Mouse (Mus musculus) intestine, embryonic 15.5 days (tissue): ENCODE results near the gene Pip4k2a. TPM values are rescaled to one million over a fixed set of nuclear protein-coding genes. Genes with fewer than 3 reads are reported as not detected.

ENCODE experiments used
- ATAC-seq: fragments of 200-750 bp; cut with Nextera tagmentation; 2 replicates; pipeline ENCODE4 v1.8.0; 2017; ENCODE audit warnings: moderate TSS enrichment, moderate library complexity
- H3K27ac ChIP-seq: fragments of 300-500 bp; sonication (generic); 2 replicates; pipeline ENCODE4 v1.5.1; 2015; ENCODE audit warnings: mild to moderate bottlenecking, inconsistent platforms
- H3K27me3 ChIP-seq: fragments of 300-500 bp; sonication (generic); replicated peaks from 2 replicates; pipeline ENCODE4 v1.6.1; 2015; ENCODE audit warnings: inconsistent platforms
- H3K36me3 ChIP-seq: fragments of 300-500 bp; sonication (generic); 2 replicates; pipeline ENCODE4 v1.6.1; 2015; ENCODE audit warnings: inconsistent platforms
- H3K4me1 ChIP-seq: fragments of 300-500 bp; sonication (generic); replicated peaks from 2 replicates; pipeline ENCODE4 v1.6.1; 2015; ENCODE audit warnings: inconsistent platforms
- H3K4me2 ChIP-seq: fragments of 300-500 bp; sonication (generic); replicated peaks from 2 replicates; pipeline ENCODE4 v1.6.1; 2015; ENCODE audit warnings: mild to moderate bottlenecking, inconsistent platforms
- H3K4me3 ChIP-seq: fragments of 300-500 bp; sonication (generic); replicated peaks from 2 replicates; pipeline ENCODE4 v1.5.1; 2015; ENCODE audit warnings: inconsistent platforms
- H3K9ac ChIP-seq: fragments of 300-500 bp; sonication (generic); 2 replicates; pipeline ENCODE4 v1.6.1; 2015; ENCODE audit warnings: inconsistent platforms
- H3K9me3 ChIP-seq: fragments of 300-500 bp; sonication (generic); 2 replicates; pipeline ENCODE4 v1.6.1; 2016; ENCODE audit warnings: inconsistent platforms
- WGBS: fragments of 180-500 bp; shearing (Covaris S2); methylation state at CpG from one replicate; pipeline ENCODE4 v1.1.7; 2015; 5-methylcytosine and 5-hydroxymethylcytosine counted together
- polyA plus RNA-seq: library from polyadenylated mRNA; unstranded; fragments of >200 nt; fragmentation: Nextera tagmentation; extraction: Ambion mirVana; gene quantifications from 2 replicates; pipeline ENCODE4 v1.2.1, GENCODE M21; 2015

Gene Pip4k2a
- polyA plus RNA-seq, 1 experiment from 2014 or later, result 8.9 TPM

DNA sequence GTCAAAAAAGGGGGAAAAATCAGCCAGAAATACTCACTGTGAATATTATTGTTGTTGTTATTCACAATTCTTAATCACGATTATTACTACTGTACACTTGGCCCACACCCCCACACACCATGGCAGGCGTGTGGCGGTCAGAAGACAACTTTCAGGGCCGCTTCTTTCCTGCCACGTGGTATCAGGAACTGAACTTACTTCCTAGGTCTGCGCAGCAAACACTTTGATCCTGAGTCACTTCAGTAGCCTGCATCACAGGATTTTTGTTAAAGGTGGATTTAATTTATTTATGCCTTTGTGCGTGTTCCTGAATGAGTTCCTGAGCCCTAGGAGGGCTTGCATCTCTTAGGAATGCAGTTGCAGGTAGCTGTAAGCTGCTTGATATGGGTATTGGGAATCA lies 49.2 kb downstream of the Pip4k2a start:
- Histone ChIP-seq H3K4me1 (0 out of 2 replicates have a peak, but pooled peaks cover 6% of the 10 kb centered on the region), H3K9ac (no peak overlapping the region), H3K9me3 (no peaks in the 10 kb centered on the region), H3K27me3 (no peaks in the 10 kb centered on the region), H3K36me3 (no peaks in the 10 kb centered on the region), H3K27ac (no peak overlapping the region), H3K4me3 (no peak overlapping the region), H3K4me2 (no peak overlapping the region)
- ATAC-seq, result no peak
- WGBS, result 83% methylated on average over 7 of the region's 7 CpGs

- WGBS, result 55% methylated on average over 7 of the region's 7 CpGs
Measured at GRCm38 (mm10) chr2:18947669-18948459, 50.1 kb downstream of the Pip4k2a start.

DNA sequence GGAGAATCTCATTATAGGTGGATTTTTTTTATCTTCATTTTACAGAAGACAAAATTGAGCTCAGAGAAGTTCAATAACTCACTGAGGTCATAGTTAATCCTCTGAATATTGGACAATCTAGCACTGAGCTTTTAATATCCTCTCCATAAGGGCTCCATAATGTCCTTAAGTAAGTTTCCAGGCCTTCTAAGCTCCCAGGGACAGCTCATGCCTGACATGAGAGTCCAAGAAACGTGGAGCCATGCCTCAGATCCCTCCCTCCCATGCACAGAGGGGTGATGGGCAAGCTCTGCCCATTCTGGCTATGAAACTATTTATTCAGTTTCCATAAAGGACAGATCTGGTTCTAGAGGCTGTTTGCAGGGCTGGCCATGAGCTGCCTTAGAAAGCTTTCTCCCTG lies 52.5 kb downstream of the Pip4k2a start:
- Histone ChIP-seq H3K9me3 (no peaks in the 10 kb centered on the region), H3K9ac (no peak overlapping the region), H3K27me3 (no peaks in the 10 kb centered on the region), H3K36me3 (no peaks in the 10 kb centered on the region), H3K4me1 (peaks cover 2% of the 10 kb centered on the region; the same call in 1 of the 2 replicates), H3K27ac (no peak overlapping the region), H3K4me2 (no peak overlapping the region), H3K4me3 (no peak overlapping the region)
- no peak for ATAC-seq
- WGBS, result 60% methylated on average over 1 of the region's 1 CpGs

More at GRCm38 (mm10) chr2:18947669-18948459, 50.1 kb downstream of the Pip4k2a start:
- Histone ChIP-seq H3K9ac (no peak overlapping the region), H3K4me3 (no peak overlapping the region), H3K27ac (no peak overlapping the region), H3K9me3 (no peaks in the 10 kb centered on the region), H3K27me3 (no peaks in the 10 kb centered on the region), H3K4me1 (peaks cover 6% of the 10 kb centered on the region; the same call in 1 of the 2 replicates), H3K4me2 (no peak overlapping the region), H3K36me3 (no peaks in the 10 kb centered on the region)
- ATAC-seq, result no peak

- H3K27ac ChIP-seq, result no peak overlapping the region
- no peak for ATAC-seq
- 79% methylated on average over 2 of the region's 2 CpGs for WGBS
- H3K36me3 ChIP-seq, result no peaks in the 10 kb centered on the region
- H3K4me1 ChIP-seq, result peaks cover 5% of the 10 kb centered on the region
- H3K9me3 ChIP-seq, result no peaks in the 10 kb centered on the region
- no peak overlapping the region for H3K4me2 ChIP-seq
- no peaks in the 10 kb centered on the region for H3K27me3 ChIP-seq
- no peak overlapping the region for H3K4me3 ChIP-seq
- no peak overlapping the region for H3K9ac ChIP-seq
Measured at GRCm38 (mm10) chr2:18943930-18944329, 54.0 kb downstream of the Pip4k2a start.

DNA sequence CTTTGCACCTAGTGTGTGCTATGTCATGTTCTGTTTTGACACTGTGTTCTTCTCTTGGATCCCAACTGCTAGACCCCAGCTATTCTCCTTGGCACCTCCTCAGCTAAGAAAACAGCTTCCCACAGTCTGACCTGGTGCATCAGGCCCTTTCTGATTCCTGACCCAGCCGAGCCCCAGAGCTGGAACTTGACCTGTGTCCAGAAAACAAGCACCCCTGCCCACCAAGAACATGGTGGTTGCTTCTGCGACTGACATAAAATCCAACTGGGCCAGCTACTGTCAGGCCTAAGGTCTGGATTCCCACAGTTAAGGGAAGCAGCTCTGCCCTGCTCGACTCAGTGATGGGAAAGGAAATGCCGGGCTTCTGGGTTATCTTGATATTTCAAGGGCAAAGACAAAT lies 54.6 kb downstream of the Pip4k2a start:
- Histone ChIP-seq H3K4me2 (no peak overlapping the region), H3K36me3 (no peaks in the 10 kb centered on the region), H3K4me3 (no peak overlapping the region), H3K27ac (no peak overlapping the region), H3K27me3 (no peaks in the 10 kb centered on the region), H3K4me1 (peaks cover 7% of the 10 kb centered on the region), H3K9ac (no peak overlapping the region), H3K9me3 (no peaks in the 10 kb centered on the region)
- no peak for ATAC-seq
- 73% methylated on average over 4 of the region's 4 CpGs for WGBS

DNA sequence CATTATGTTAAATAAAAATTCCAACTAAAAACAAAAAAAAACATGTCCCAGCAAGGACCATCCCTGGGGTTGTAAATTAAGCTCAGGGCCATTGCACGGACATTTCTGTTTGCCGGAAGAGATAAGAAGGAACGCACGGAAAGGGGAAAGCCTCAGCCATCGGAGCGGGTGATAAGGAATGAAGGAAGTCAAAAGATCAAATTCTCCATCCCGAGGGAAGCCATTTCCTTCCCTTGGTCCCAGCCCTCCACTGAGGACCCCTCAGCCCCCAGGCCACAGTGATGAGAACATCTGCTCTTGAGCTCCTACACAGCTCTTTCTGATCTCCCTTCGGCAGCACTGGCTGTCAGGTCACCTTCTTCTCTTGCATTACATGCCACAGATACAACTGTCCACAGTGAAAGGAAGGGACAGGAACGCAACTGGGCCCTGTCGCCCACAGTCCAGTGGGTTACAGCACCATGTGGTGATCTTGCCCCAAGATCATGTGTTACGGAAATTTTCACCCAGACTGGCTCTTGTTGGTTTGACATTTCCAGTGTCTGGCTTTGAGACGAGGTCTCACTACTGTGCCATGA lies 57.1 kb downstream of the Pip4k2a start:
- H3K4me1 ChIP-seq, result peaks cover 18% of the 10 kb centered on the region
- ATAC-seq, result no peak
- H3K9me3 ChIP-seq, result no peaks in the 10 kb centered on the region
- H3K27ac ChIP-seq, result no peak overlapping the region
- H3K36me3 ChIP-seq, result no peaks in the 10 kb centered on the region
- no peak overlapping the region for H3K4me3 ChIP-seq
- no peak overlapping the region for H3K9ac ChIP-seq
- H3K4me2 ChIP-seq, result no peak overlapping the region; the same call in 1 of the 2 replicates
- 61% methylated on average over 12 of the region's 12 CpGs for WGBS
- H3K27me3 ChIP-seq, result no peaks in the 10 kb centered on the region

GRCm38 (mm10) chr2:18938923-18939329 lies 59.0 kb downstream of the Pip4k2a start:
- Histone ChIP-seq H3K4me3 (no peak overlapping the region), H3K4me2 (no peak overlapping the region), H3K27ac (no peak overlapping the region), H3K36me3 (no peaks in the 10 kb centered on the region), H3K4me1 (peaks cover 21% of the 10 kb centered on the region), H3K9ac (no peak overlapping the region), H3K9me3 (no peaks in the 10 kb centered on the region), H3K27me3 (no peaks in the 10 kb centered on the region)
- 42% methylated on average over 8 of the region's 8 CpGs for WGBS
- ATAC-seq, result no peak

DNA sequence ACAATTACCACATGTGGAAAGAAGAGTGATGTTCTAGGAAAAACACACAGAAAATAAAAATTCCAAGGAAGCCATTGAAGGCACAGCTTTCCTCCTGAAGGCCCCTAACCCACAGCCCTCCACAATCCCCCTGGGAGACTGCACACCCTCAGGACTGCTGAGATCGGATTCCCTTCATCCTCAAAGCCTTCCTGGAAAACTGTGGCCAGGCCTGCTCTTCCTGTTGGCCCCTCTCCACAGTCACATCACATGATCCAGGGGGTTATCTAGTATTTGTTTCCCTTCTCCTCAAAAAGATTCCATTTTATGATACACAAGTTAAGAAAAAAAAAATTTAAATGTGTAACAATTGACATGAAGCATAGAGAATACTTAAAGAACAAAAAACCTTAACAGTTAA lies 59.7 kb downstream of the Pip4k2a start:
- Histone ChIP-seq H3K36me3 (no peaks in the 10 kb centered on the region), H3K27me3 (no peaks in the 10 kb centered on the region), H3K9me3 (no peaks in the 10 kb centered on the region), H3K4me3 (no peak overlapping the region), H3K27ac (peak overlapping the region; percentile 33; the same call in 1 of the 2 replicates), H3K9ac (no peak overlapping the region), H3K4me2 (no peak overlapping the region), H3K4me1 (peaks cover 21% of the 10 kb centered on the region)
- 39% methylated on average over 1 of the region's 1 CpGs for WGBS
- ATAC-seq, result no peak

- 0 out of 2 replicates have a peak, but pooled peaks have one; percentile 34 for ATAC-seq
- Histone ChIP-seq H3K9ac (no peak overlapping the region), H3K27me3 (no peaks in the 10 kb centered on the region), H3K9me3 (no peaks in the 10 kb centered on the region), H3K4me1 (peaks cover 21% of the 10 kb centered on the region), H3K4me2 (no peak overlapping the region), H3K36me3 (no peaks in the 10 kb centered on the region), H3K4me3 (no peak overlapping the region), H3K27ac (0 out of 2 replicates have a peak overlapping the region, but pooled peaks have one; percentile 33)
- WGBS, result 39% methylated on average over 2 of the region's 2 CpGs
Measured at GRCm38 (mm10) chr2:18937611-18938010, 60.3 kb downstream of the Pip4k2a start.

DNA sequence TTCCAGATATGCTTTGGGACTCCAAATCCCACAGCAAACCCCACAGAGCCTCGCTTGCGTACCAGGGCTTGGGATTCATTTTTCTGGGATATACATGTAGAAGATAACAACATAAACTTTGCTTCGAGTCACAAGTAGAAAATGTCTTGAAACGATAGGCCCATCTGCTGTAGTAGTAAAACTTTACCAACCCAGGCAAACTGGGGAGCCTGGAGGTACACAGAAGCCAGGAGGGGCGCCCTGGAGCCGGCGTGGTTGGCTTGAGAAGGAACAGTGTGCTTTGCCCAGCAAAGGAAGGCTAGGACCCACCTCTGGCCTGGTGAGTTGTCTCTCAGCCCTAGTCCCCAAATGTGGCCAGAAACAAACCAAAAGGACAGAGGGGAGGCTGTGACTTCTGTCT lies 61.5 kb downstream of the Pip4k2a start:
- H3K4me2 ChIP-seq, result no peak overlapping the region
- H3K9ac ChIP-seq, result no peak overlapping the region
- H3K27me3 ChIP-seq, result no peaks in the 10 kb centered on the region
- no peak overlapping the region for H3K27ac ChIP-seq
- no peak overlapping the region for H3K4me3 ChIP-seq
- ATAC-seq, result no peak
- WGBS, result 84% methylated on average over 7 of the region's 7 CpGs
- H3K9me3 ChIP-seq, result no peaks in the 10 kb centered on the region
- H3K4me1 ChIP-seq, result peaks cover 21% of the 10 kb centered on the region
- H3K36me3 ChIP-seq, result no peaks in the 10 kb centered on the region

DNA sequence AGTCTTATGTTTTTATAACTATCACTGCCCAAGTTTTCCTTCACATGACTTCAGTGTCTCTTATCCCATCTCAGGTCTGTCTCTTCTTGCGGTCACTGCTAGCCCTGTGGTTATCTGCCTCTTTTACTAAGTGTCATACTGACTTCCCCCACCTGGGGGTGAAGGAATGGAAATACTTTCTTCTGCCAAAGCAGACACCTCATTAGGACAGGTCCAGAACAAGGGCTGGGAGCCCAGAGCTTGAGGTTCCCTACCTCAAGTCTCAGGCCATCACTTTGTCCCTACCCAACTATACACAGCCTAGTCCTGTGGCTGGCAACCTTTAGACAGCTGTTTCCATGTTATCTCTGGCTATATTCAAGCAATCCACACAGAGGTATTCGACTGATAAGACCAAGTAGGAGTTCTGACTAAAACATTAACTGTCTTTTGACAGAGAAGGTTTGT lies 62.3 kb downstream of the Pip4k2a start:
- no peaks in the 10 kb centered on the region for H3K9me3 ChIP-seq
- H3K4me2 ChIP-seq, result no peak overlapping the region
- 72% methylated on average over 2 of the region's 2 CpGs for WGBS
- no peak overlapping the region for H3K9ac ChIP-seq
- H3K4me1 ChIP-seq, result peaks cover 21% of the 10 kb centered on the region
- H3K36me3 ChIP-seq, result no peaks in the 10 kb centered on the region
- H3K27me3 ChIP-seq, result no peaks in the 10 kb centered on the region
- ATAC-seq, result peak; percentile 51
- no peak overlapping the region for H3K4me3 ChIP-seq
- H3K27ac ChIP-seq, result no peak overlapping the region

DNA sequence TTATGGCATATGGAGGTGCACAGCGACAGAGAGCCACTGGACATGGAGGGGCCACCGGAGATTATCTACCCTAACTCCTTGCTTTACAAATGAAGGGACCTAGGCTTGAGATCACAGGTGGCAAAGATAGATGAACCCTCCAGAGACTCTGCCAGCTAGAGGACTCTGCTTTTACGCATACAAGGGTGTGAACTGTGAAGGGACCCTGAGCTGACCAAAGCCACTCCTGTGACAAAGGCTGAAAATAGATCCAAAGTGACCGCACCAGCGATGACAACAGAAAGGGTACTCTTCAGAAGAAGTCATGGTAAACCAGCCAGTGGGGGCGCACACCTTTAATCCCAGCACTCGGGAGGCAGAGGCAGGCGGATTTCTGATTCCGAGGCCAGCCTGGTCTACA lies 63.8 kb downstream of the Pip4k2a start:
- Histone ChIP-seq H3K9me3 (no peaks in the 10 kb centered on the region), H3K4me2 (no peak overlapping the region), H3K27me3 (no peaks in the 10 kb centered on the region), H3K9ac (no peak overlapping the region), H3K36me3 (no peaks in the 10 kb centered on the region), H3K4me1 (peaks cover 20% of the 10 kb centered on the region), H3K4me3 (no peak overlapping the region), H3K27ac (no peak overlapping the region)
- WGBS, result 93% methylated on average over 9 of the region's 9 CpGs
- ATAC-seq, result no peak
